Mouse (Mus musculus) neutrophil, adult 5-6 weeks (primary cell): ENCODE measurements at regions not wholly inside any gene's neighbourhood (a gene's known extent, or its start where the extent isn't known, plus 50 kb on each side); places are given as distances from the start of the nearest gene placed in this dataset.

ENCODE experiments used
- ATAC-seq: fragments of 151-379, 151-347 bp; 2 replicates; pipeline ENCODE4 v1.8.0; 2017; ENCODE audit warnings: mild to moderate bottlenecking, moderate TSS enrichment; ENCODE audit not compliant: insufficient number of reproducible peaks, poor library complexity, low FRiP score, severe bottlenecking; ENCODE audit errors: extremely low read depth

DNA sequence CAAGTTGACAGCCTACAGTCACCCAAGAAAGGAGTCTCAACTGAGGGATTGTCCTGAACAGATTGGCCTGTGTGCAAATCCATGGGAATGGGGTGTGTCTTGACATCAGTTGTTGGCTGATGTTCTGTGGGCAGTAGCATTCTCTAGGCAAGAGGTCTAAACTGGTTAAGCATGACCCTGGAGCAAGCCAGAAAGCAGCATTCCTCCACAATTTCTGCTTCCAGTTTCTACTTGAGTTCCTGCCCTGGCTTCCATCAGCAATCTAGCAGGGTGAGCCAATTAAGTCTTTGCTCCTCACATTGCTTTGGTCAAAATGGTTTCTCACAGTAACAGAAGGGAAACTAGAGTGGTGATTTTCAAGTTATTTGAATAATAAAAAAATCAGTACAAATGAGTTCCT is 177.8 kb upstream of the Bcl6 start:
- ATAC-seq, result no peak

DNA sequence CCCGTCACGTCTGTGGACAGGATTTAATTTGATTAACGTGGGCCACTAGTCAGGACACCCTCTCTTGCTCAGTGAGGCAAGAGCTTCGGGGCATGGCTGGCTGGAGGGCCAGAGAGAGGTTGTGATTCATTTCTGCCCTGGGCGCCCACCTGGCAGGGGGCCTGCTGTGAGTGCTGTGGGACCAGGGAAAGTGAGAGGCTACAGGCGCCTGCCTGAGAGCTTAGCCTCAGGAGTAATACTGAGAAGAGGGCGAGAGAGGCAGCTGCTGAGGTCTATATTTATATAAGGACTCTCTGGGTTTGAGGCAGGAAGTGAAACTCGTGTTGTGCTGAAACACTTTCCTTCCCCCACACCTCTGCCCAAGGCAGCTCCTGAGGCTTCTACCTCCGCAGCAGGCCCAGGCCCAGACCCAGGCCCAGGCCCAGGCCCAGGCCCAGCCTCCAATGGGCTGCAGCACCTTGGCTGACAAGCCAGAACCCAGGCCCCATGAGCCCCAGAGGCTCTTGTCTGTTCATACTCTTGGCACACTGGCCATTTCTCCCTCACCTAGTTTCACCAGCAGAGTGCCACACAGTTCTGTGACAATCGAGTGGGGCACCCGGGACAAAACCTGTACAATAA is 176.9 kb upstream of the Bcl6 start:
- ATAC-seq, result peak; percentile 85

DNA sequence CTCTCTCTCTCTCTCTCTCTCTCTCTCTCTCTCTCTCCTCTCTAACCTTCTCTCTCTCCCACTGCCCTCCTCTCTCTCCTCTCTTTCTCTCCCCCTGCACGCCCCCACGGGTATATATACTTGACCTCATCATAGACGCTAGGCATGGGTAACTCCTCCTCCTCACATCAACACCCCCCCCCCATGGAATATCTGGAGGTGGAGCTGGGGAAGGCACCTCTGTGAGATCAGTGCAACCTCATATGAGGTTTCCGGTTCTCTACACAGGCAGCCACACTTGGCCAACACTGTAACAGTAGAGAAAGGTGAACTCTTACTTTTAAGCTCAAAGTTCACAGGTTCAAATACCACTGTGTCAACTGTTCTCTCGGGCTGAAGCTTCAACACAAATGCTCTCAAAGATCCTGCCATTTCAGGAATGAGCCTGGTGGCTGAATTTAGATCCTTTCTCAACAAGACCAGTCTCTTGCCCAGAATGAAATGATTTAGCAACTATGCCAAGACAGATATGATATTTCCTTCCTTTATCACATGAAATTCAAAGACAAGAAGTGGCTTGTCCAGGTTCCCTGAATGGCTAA is 172.1 kb upstream of the Bcl6 start:
- no peak for ATAC-seq

DNA sequence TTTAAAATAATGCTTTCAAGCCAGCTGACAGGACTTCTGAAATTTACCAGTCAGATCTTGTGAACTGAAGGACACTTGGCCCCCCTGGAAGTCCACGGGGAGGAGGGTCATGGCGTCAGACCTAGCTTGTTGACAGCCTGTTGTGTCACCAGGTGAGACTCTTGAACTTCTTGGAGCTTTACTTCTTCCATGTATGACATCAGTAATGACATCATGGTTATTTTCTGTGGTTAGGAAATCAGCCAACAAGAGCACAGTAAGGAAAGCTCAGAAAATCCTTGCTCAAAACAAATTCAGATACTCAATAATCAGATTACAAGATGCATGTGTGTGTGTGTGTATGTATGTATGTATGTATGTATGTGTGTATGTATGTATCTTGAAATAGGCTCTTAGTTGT is 170.7 kb upstream of the Bcl6 start:
- no peak for ATAC-seq

DNA sequence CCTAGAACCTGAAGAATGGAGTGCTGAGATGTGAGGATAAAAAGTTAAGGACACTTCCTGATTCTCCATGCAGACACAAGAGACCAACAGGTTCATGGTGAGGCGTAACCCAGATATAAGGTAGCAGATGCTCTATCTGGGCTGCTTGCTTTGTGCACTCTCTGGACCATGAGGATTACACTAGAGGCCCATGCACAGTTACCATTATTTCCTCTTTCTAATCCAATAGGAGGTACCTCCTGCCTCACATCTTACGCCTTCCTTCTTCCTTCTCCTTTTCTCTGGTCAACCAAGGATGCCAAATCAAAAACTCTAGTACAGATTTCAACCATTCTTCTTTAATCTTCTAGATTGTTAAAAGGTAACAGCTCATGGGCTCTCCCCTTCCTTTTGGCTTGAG is 169.1 kb upstream of the Bcl6 start:
- ATAC-seq, result no peak

DNA sequence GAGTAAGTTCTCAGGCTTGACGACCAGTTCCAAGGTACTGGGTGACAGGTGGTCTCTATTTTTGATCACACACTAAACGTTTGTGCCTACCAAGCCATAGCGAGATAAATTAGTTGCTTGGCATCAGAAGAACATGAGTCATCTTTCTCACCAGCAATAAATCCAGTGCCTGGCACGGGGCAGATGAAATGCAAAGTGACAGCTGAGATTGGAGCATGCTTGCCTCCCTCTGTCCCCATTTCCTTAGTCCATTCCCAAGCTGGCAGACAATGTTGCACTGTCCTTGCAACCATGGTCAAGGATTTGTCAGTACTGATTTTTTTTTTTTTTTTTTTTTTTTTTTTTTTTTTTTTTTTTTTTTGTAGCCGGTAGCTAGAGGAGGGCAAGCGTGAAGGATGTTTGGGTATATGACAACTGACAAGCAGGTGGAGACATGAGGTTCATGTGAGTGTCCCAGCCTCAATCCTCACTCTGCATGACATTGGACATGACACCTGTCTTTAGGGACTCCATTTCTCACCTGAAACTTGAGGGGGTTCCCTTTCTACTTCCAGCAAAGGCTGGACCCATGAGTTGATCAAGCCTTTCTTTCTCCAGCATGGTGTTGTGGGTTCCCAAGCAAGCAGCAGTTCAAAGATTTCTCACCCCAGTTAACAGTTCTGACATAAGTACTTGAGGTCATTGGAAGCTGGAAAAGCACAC is 168.2 kb upstream of the Bcl6 start:
- ATAC-seq, result no peak

DNA sequence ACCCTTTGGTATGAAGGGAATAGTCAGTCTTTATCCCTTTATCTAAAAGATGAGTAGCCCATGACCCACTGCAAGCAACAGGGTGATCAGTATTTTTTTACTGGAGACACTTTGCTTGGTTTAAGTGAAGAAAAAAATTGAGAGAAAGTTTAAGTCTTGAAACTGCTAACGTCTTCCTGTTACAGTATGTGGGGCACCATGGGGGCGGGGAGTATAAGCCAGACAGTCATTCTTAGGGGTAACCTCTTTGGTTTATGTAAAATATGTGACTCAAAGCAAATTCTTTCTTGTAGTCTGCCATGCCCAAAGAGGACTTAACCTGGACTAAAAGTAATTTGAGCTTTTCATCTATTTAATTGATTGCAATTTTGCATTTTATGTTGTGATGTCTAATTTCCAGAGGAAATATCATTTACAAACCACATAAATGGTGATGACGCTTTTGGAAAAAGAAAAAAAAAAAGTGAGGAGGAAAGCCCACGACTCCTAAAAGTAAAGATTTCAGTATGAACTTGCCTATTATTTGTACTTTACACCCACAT is 166.2 kb upstream of the Bcl6 start:
- ATAC-seq, result no peak

DNA sequence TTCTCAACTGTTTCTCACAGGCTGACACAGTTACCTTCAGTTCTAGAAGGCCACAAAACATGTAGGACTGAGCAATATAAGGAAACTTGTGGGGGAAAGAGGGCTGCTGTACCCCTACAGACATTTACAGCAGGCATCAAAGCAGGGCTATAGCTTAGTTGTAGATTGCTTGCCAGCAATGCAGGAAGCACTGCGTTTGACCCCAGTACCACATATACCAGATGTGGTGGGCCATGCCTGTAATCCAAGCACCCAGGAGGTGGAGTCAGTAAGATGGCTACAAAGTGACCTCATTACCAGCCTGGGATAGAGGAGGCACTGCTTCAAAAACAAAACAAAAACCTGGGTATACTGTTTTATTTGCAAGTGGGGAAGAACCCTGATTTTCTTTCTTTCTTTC is 165.3 kb upstream of the Bcl6 start:
- peak; percentile 40; the same call in 1 of the 2 replicates for ATAC-seq

DNA sequence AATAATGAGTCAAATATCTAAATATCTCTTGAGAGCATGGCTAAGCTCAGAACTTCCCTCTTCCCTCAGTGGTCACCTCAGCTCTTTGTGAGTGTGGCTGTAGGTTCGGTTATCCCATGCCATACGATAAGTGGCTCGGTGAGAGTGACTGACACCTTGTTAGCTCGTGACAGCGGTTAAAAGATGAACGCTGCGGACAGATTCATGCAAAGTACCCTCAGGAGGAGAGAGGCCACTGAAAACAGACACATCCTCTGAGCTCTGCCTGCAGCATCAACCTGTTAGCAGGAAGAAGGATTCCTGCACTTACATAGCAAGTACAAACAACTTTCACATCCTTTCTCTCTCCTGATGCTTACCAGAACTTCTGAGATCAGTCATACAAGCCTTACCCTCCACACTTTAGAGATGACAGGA is 163.2 kb upstream of the Bcl6 start:
- peak; percentile 18; the same call in 1 of the 2 replicates for ATAC-seq

DNA sequence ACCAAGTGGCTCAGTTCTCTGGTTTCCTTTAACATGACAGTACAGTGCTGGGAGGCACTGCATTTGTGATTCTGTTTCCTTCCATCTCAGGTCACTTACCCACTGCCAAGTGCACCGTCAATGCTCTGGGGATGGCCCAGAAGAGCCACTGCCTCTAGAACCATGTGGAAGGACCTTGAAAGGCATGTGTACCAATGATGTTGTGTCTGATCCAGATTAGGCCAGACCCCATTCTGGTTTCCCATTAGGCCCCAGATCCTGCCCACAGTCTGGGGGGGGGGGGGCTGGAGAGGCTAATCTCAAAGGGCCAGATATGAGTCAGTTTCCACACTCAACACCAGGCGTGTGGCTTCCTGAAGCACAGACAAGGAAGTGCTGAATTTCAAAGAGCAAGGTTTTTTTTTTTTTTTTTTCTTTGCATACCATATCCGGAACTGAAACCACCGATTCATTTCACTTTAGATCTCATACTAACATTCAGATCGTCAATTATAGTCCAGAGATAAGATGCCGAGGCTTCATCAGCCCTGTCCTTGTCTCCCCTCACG is 162.6 kb upstream of the Bcl6 start:
- ATAC-seq, result peak; percentile 74

DNA sequence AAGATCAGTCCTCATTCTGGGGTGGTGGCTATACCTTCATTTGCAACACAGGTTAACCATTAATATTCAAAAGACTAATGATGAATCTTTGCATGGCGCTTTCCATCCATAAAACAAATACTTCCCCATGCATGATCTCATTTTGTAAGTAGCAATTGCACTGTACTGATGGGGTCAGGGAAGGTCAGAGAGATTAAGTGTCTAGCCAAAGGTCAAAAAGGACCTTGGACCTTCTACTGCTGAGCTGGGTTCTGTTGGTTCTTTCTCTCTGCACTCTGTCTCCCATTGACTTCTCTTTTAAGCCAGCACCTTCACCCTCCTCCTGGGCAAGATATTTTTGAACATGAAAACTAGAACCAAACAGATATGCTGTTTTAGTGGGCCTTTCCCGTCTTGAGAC is 161.9 kb upstream of the Bcl6 start:
- no peak for ATAC-seq

DNA sequence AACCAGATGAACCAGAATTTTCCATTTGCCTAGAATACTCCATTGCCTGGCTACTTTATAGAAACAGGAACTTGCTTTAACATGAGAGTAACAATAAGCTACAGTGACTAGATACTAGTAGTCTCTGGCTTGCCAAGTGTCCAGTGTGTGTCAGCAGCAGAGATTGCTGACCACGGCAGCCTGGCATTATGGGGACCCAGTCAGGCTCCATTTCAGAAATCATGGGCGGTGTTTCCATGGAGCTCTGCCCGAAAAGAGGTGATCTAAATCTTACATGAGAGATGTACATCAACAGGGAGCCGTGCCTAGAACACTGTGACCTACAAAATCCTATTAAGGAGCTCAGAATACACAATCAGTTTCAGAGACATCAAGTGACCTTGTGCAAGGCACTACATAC is 160.8 kb upstream of the Bcl6 start:
- no peak for ATAC-seq

DNA sequence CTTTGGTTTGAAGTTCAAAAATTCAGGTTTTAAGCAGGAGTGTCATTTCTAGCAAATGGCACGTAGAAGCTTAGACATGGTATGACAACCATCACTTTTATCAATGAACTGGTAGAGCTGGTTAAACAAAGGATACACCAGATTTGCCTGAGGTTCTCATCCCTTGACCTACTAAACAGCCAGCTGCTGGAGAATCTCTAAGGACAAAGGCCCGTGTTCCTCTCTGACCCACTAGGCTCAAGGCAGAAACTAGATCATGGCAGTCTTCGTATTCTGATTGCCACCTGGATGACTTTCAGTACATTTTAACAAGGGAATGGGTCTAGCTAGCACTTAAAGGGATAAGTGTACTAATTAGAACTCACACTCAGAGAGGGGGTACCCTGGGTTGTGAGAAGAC is 155.2 kb upstream of the Bcl6 start:
- no peak for ATAC-seq

DNA sequence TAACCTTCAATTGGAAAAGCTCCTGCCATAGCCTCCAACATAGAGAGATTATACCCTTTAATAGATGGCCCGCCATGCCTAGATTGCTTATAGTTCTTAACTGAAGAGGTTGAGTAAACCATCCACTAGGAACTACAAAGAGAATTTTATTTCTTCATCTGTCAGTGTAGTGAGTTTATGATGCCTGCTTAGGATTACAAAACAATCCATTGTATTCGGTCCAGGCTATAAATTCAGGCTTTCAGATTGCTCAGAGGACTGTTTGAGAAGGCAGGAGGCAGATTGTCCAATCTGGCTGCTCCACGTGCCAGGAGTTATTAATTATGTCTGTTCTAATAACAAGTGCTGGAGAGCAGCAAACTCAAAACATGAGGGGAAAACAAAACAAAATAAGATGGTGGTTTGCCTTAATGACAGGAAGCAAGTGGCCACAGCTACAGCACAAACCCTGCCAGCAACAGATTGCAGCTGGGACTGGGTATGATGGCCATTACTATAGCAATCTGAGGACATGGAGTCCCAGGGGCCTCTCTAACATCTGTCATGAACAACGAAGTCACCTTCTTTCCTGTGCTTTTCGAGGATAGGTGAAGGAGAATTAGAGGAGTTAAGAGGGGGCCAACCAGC is 154.4 kb upstream of the Bcl6 start:
- ATAC-seq, result no peak

DNA sequence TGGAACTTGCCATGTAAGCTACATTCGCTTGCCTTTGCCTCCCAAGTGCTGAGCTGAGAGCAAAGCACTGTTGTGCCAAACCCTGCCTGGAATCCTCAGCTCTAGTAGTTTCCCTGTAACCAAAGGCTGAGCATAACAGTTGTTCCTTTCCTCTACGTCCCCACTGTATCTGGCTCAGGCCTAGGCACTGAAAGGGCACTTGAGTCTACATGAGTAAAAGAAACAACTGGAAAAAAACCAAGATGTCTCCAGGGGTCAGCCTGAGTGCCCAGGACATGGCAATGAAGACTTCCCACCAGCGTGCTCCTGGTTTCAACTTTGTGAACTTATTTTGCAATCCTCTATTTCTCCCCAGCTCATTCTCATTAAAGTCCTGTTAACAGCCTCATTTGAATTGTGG is 150.5 kb upstream of the Bcl6 start:
- no peak for ATAC-seq

DNA sequence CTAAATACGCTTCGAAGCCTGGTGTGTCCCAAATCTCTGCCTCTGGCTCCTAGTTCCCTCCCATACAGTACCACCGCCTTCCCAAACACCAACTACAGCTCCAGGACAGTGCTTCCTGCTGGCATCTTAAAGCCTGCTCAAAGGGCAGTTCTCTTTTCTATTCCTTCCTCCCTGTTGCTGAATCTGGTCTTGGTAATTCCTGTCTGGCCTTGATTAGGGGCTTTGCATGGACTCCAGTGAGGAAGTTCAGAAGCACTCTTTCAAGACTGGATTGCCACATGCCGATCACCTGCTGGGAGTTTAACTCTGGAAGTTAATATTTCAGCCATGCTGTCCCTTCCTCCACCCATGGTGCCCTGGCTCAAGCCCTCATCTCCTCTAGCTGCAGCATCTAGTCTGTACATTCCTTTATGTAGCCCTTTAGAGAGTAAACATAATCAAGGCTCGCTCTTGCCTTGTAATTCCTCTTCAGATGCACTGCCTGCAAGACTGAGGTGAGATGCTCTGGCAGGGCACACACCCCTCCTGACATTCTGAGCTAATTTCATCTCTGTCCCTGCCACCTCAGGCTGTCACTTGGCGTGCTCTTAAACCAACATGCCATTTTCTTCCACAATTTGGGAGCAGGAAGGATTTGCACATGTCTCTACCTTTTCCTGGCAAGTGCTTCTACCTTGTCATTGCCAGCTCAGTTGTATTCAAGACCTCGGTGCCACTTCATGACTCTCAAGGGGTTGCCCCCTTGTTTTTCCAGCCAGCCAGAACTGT is 148.8 kb upstream of the Bcl6 start:
- no peak for ATAC-seq

DNA sequence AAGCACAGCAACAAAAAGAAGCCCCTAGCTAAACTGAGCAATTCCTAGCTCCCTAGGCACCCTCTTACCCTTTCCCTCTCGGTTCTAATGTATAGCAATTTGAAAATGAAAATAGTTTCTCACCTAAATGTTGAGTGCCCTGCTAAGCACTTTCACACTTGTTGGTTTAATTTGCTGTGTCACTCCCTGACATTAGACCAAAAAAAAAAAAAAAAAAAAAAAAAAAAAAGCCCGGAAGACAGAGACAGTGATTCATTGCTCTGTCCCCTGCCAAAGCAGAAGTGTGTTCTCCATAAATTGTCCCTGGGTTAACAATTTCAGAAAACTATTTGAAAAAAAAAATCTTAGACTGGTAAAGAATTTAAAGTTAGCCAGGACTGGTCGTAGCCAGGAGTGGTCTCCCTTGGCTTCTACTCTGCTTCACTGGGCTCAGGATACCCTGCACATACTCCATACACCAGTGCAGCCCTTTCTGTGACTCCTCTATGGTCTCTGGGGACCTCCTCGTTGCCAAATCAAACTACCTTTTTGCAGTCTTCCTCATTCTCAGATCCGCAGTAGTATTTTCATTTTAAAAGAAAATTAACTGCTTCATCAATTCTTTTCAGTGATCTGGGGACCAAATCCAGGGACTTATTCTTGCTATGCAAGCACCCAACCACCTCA is 148.0 kb upstream of the Bcl6 start:
- peak; percentile 57 for ATAC-seq

DNA sequence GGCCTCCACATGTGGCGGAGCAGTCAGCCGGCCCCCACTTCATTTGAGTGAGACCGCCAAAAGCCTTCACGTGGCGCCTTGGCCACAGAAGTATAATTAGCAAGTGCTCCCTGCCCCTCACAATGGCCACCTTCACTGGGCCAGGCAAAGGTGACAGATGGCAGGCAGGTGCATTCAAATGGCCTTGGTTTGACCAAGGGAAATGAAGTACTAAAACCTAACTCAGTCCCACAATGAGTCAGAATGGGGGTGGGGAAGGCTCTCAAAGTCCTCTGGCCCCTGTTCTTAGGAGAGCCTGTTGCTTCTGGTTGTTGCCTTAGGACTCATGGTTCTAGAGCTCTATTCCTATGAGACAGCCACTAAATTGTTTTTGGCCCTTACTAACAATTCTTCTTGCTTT is 147.2 kb upstream of the Bcl6 start:
- ATAC-seq, result no peak
